Mouse (Mus musculus) yolk sac, embryonic 10.5 days (tissue): Measurements from ENCODE around the gene Stap2.

Experiments used
- DNase-seq: peaks from one replicate; pipeline ENCODE4 v3.0.0-alpha.2; 2017; ENCODE audit warnings: low spot score

Stap2 gene

GRCm38 (mm10) chr17:56024931-56025330 lies 19.5 kb upstream of the Stap2 start:
- DNase-seq = no peak

DNA sequence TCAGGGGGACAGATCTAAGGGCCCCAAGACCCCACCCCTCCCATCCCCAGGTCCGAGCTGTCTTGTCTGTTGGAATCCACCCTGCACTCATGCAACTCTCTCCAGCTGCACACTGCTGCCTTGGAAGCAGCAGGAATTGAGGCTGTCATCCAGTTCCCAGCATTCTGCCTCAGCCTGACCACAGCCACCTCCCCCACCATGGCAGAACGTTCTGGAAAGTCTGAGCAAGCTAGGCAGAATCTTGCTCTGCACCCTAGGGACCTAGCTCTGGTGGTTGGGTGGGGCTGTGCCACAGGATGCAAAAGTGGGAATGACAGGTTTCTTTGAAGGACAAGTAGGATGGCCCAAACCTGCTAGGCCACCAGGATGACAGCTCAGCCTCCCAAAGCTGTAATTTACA lies 19.1 kb upstream of the Stap2 start:
- DNase-seq = no peak

- DNase-seq = no peak
Measured at GRCm38 (mm10) chr17:56023386-56023785, 18.0 kb upstream of the Stap2 start.

DNA sequence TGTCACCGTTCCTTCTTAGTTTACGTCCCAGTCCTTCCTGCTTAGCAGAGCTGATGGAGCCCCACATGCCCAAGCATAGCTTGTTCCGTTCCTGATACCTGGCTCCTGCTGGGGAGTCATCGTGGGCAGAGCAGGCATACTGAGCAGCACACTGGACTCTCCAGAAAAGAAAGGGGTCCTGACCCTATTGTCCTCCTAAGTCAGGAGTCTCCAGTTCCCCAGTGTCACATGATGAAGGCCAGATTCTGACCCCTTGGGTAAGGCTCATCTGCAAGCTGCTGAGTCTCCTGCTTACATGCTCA lies 17.6 kb upstream of the Stap2 start:
- no peak for DNase-seq

DNA sequence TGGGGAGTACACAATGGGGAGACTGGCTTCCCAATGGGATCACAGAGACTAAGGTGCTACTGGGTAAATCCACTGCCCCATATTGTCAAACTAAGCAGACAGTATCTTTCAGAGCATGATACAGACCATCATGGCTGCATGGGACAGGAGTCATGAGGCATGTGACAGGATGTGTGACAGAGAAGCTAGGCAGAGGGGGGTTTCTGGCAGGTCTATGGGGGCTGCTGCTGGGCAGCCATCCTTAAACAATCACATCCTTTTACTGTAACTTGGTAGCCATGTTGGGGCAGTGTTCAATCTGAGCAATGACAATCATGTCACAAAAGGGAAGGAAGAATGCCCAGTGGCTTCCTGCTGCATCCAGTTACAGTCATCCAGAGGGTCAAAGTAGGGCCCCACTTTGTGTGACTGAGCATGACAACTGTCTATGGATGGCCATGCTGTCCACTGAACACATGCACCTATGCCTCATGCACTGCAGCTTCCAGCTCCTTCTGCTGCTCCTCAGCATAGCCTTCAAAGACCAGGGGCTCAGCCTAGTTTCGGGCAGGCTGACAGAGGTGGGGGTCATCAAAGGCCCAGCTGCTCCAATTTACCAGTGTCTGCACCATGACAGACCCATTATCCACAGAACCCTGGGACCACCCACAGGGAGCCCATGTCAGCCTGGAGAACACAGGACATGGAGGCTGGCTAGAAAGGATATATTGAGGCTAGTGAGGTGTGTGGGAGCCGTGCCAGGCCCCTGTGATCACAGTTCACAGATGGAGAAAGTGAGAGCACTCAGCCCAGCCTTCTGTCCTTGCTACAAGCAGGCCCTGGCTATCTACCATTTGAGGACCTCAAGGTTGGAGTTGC lies 17.0 kb upstream of the Stap2 start:
- no peak for DNase-seq

GRCm38 (mm10) chr17:56021161-56021910 lies 16.0 kb upstream of the Stap2 start:
- DNase-seq = no peak

DNA sequence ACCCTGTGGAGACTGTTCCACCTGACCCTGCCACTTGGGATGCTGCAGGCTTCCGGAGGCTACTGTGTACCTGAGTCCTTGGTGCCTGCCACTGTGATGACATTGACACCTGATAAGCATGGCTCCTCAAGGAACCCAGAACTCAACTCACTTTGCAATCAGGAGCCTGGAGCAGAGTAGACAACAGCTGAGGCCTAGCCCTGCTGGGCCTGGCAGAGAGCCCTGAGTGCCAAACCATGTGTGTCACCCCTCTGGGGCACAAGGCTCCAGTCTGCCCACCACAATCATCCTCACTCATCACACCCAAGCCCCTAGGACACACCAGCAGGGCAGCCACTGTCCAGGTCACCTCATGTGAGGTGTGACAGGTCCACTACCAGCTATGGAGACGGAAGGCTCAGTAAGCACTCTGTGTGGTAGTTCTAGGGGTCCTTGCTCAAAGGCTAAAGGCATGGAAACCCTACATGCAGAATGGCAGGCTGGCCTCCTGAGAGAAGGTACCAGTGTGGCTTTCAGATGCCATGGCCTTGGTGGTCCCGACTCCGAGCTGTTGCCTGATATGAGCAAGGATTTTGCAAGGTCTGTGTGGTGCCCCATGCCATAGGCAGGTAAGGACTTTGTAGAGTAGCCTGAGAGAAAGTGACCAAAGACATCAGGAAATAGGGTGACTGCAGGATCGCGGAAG lies 15.2 kb upstream of the Stap2 start:
- DNase-seq = no peak

DNA sequence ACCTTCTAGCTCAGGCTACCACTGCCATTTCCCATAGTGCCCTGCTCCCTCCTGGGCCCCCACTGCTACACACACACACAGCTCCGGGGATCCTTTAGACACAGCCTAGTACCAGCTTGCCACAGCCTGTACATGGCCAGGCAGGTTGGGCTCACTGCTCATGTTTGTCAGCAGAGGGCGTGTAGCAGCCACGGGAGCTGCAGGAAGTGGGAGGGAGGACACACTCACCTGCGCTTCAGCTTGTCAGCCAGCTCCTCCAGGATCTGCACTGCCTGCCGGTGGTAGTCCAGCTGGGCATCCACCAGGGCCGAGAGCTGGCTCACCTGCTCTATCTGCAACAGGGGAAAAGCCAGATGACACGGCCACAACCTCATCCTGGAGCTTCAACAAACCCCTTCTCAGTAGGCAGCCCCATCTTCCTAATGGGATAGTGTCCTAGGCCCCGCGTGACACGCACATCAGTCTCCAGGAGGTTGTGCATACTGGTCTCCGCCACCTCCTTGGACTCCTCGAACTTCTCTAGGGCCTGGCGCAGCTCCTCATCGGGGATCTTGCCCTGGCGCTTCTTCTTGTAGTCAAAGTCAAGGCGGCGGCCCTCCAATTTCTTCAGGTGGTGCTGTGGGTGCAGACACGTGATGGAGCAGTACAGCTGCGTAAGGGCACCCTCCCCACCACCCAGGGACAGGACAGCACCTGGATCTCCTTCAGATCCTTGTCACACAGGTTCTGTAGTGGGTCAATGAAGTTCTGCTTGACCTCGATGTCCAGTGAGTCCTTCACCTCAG lies 13.2 kb upstream of the Stap2 start:
- DNase-seq = peak; percentile 55

DNA sequence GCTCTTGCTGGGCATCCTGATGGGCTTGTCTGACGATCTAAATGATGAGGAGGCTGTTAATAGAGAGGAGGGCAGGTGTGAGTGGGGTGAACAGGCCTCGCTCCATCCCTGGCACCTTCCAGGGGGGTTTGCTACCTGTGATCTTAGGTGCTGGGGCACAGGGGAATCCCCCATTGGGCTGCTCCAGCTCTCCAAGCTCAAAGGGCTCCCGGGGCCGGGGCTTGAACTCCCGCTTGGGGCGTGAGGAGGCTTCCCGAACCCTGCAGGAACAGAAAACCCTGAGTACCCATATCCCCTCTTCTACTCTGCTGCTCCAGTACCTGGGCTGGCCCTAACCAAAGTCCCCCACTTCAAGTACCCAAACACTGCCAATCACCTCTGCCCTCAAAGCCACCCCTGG lies 12.5 kb upstream of the Stap2 start:
- DNase-seq = no peak

DNA sequence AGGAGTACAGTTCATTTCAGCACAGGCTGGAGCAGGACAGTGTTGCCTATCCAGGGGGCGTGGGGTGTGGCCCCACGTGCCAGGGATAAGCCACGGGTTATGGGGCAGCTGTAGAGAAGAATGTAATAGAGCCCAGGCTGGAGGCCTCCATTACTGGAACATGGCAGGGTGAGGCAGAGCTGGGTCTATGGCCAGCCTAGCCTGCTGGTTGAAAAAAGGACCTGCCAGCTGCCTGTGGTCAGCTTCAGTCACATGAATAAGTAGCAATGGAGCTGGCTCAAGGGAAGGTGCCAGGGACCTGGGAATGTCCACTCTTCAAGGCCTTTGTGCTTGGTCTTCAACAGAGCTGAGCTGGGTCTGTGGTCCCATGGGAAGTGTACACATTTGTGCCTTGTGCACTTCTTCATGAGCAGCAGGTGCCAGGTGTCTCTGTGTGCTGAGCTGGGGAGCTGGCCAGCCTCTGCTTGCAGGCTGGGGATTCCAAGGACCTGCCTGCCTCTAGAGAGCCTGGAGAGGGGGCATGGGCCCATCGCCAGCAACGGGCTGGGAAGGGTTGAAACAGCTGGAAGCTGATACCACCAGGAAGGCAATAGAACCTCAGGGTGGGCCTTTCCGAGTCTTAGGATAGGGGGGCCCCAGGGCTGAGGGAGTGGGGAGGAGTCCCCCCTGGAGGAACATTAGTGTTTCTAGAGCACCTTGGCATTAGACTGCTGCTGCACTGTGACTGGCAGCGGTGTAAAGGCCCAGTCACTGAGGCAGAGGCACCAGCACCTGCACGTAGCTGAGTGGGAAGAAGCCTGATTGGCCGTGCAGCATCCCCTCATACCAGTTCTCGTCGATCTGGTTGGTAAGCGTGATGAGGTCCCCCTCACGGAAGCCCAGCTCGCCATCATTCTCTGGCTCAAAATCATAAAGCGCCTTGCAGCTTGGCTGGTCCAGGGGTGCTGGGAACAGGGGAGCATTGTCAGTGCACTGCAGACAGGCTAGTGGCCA lies 11.7 kb upstream of the Stap2 start:
- no peak for DNase-seq

- no peak for DNase-seq
Measured at GRCm38 (mm10) chr17:56016382-56016781, 11.0 kb upstream of the Stap2 start.

GRCm38 (mm10) chr17:56015293-56015692 lies 9.9 kb upstream of the Stap2 start:
- no peak for DNase-seq

DNA sequence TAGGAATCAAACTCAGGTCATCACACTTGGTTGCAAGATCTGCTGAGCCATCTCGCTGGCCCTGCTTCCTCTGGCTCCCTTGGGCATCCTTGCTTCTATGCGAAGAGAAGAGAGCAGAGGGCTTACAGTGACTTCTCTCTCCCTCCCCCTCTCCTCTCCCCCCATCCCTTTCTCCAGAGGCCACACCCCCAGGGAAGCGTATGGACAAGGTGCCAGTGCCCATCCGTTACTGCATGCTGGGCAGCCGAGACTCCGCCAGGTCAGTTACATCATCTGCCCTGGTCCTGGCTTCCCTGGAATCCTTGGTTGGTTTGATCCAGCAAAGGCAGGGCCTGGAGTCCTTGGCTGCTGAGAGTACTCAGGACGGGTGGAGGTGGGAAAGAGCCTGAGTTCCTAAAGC lies 6.1 kb upstream of the Stap2 start:
- no peak for DNase-seq

- peak; percentile 58 for DNase-seq
Measured at GRCm38 (mm10) chr17:56010681-56011080, 5.3 kb upstream of the Stap2 start.

DNA sequence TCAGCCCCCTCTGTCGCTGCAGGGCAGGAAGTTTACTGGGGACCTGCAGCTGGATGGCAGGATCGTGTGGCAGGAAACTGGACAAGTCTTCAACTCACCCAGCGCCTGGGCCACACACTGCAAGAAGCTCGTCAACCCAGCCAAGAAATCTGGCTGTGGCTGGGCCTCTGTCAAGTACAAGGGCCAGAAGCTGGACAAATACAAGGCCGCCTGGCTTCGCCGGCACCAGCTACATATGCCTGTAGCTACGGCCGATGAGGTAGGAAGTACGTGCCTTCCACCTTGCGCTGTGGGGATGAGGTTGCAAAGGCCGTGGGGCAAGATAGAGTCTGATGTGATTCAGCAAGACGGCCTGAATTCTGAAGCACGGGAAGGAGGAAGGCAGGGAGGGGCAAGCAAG lies 4.9 kb upstream of the Stap2 start:
- DNase-seq = no peak

DNA sequence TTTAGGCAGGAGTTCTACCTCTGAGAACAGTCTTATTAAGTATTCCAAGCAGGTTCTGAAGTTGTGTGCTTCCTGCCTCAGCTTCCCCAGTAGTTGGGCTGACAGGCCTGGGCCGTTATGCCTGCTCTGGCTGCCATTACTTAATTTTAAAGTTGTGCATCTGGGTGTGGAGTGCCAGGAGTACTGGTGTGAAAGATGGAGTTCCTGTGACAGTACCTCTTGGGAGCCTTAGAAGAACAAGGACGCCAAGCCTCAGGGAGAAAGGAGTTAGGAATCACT lies 4.5 kb upstream of the Stap2 start:
- no peak for DNase-seq

GRCm38 (mm10) chr17:56009088-56009961 lies 3.9 kb upstream of the Stap2 start:
- peak; percentile 94 for DNase-seq

DNA sequence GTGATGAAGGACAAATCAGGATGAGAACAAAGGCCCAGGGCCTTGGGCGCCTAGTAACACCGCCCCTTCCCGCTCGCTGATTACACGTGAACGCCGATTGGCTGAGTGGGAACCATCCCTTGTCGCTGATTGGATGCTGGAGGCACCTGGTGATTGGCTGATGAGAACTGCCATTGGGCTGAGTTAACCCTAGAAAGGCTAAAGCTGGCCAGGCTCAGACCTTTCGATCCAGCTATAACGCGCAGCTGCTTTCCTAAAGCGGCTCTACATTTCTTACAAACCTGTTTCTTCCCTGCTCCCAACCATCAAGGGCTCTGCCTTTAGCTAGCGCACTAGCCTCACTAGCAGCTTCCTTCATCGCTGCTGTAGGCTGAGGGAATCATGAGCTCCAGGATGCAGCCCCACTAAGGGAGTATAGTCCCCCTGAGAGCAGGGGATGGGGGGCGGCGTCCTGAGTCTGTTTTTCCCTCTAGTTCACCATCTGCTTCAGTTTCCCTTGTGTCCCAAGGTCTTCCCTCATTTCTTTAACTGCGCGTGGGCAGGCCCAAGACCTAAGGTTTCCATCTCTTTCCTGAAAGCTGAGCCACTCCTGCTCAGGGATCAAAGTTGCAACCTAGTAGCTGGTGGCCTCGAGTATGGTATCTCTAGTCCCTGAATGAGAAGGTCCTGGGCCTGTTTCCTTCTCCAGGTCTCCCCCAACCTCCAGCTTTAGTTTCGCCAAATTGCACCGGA lies 3.1 kb upstream of the Stap2 start:
- DNase-seq = peak; percentile 94
